Mouse (Mus musculus) C2C12 (cell line): ENCODE measurements around the gene Gorasp2. TPM values are rescaled to one million over a fixed set of nuclear protein-coding genes. Genes with fewer than 3 reads are reported as not detected.

Source experiments
- H3K27me3 ChIP-seq: one replicate; pipeline ENCODE4 v1.6.1; 2011; ENCODE audit not compliant: control insufficient read depth, insufficient read depth, insufficient read length
- H3K36me3 ChIP-seq: one replicate; pipeline ENCODE4 v1.6.1; 2011; ENCODE audit not compliant: control insufficient read depth, insufficient read depth
- H3K4me3 ChIP-seq: one replicate; pipeline ENCODE4 v1.5.1; 2011; ENCODE audit warnings: mild to moderate bottlenecking, control low read depth; ENCODE audit not compliant: poor library complexity, insufficient read depth, severe bottlenecking
- H3K79me2 ChIP-seq: one replicate; pipeline ENCODE4 v1.6.1; 2011; ENCODE audit not compliant: control insufficient read depth, insufficient read depth
- H3K79me3 ChIP-seq: one replicate; pipeline ENCODE4 v1.6.1; 2011; ENCODE audit warnings: low read depth, control low read depth
- H3ac ChIP-seq: one replicate; pipeline ENCODE3; 2011; ENCODE audit warnings: low read depth; ENCODE audit not compliant: control insufficient read depth, insufficient read length
- CEBPB ChIP-seq: IDR thresholded peaks from one replicate; pipeline ENCODE4 v1.6.1; 2011; ENCODE audit warnings: low read depth, mild to moderate bottlenecking, control low read depth, moderate library complexity
- CTCF ChIP-seq: IDR thresholded peaks from one replicate; pipeline ENCODE4 v1.5.1; 2011; ENCODE audit not compliant: control insufficient read depth, insufficient read depth, insufficient read length
- FOSL1 ChIP-seq: IDR thresholded peaks from one replicate; pipeline ENCODE4 v1.8.0; 2011; ENCODE audit warnings: mild to moderate bottlenecking, low read length; ENCODE audit not compliant: poor library complexity, insufficient read depth, severe bottlenecking
- MAX ChIP-seq: IDR thresholded peaks from one replicate; pipeline ENCODE4 v1.6.1; 2011; ENCODE audit warnings: mild to moderate bottlenecking, control low read depth
- MYOD1 ChIP-seq: IDR thresholded peaks from one replicate; pipeline ENCODE4 v1.6.1; 2011; ENCODE audit warnings: low read depth; ENCODE audit not compliant: control insufficient read depth, insufficient read length
- MYOG ChIP-seq: IDR thresholded peaks from one replicate; pipeline ENCODE4 v1.6.1; 2011; ENCODE audit not compliant: control insufficient read depth, insufficient read length; ENCODE audit errors: extremely low read depth
- USF1 ChIP-seq: IDR thresholded peaks from one replicate; pipeline ENCODE4 v1.6.1; 2011; ENCODE audit warnings: low read depth, mild to moderate bottlenecking, control low read depth, moderate library complexity
- polyA plus RNA-seq: library from polyadenylated mRNA; unstranded; fragments of >200 nt; fragmentation: generic; extraction: Trizol; gene quantifications from one replicate; pipeline ENCODE4 v1.2.1, GENCODE M21; 2012; ENCODE audit warnings: missing spikeins

The Gorasp2 gene
- polyA plus RNA-seq, 1 experiment = 114 TPM

GRCm38 (mm10) chr2:70632412-70632811 lies 29.0 kb upstream of the Gorasp2 start:
- H3K36me3 ChIP-seq = no peaks in the 10 kb centered on the region
- no peak overlapping the region for H3ac ChIP-seq
- TF ChIP-seq CEBPB (no peak), MYOG (no peak), CTCF (no peak), MYOD1 (no peak)
- no peaks in the 10 kb centered on the region for H3K79me2 ChIP-seq
- peaks cover 3% of the 10 kb centered on the region for H3K27me3 ChIP-seq
- H3K79me3 ChIP-seq = no peaks in the 10 kb centered on the region
- H3K4me3 ChIP-seq = no peak overlapping the region

- H3ac ChIP-seq = no peak overlapping the region
- TF ChIP-seq FOSL1 (no peak), MYOD1 (no peak), MAX (no peak), CEBPB (no peak), CTCF (no peak), USF1 (no peak), MYOG (no peak)
- H3K79me2 ChIP-seq = no peaks in the 10 kb centered on the region
- no peak overlapping the region for H3K4me3 ChIP-seq
- H3K27me3 ChIP-seq = peaks cover 3% of the 10 kb centered on the region
- H3K36me3 ChIP-seq = no peaks in the 10 kb centered on the region
- H3K79me3 ChIP-seq = no peaks in the 10 kb centered on the region
Measured at GRCm38 (mm10) chr2:70634028-70634690, 27.2 kb upstream of the Gorasp2 start.

GRCm38 (mm10) chr2:70640968-70641367 lies 20.4 kb upstream of the Gorasp2 start:
- H3K79me3 ChIP-seq = no peaks in the 10 kb centered on the region
- H3K4me3 ChIP-seq = no peak overlapping the region
- H3ac ChIP-seq = no peak overlapping the region
- H3K36me3 ChIP-seq = no peaks in the 10 kb centered on the region
- no peaks in the 10 kb centered on the region for H3K27me3 ChIP-seq
- H3K79me2 ChIP-seq = no peaks in the 10 kb centered on the region
- TF ChIP-seq CEBPB (no peak), CTCF (no peak), MYOG (no peak), FOSL1 (no peak), MYOD1 (no peak), USF1 (no peak), MAX (no peak)

- Histone ChIP-seq H3ac (no peak overlapping the region), H3K27me3 (no peaks in the 10 kb centered on the region), H3K4me3 (no peak overlapping the region), H3K79me2 (no peaks in the 10 kb centered on the region), H3K79me3 (no peaks in the 10 kb centered on the region), H3K36me3 (no peaks in the 10 kb centered on the region)
- TF ChIP-seq CEBPB = no peak
- TF ChIP-seq MYOD1 = no peak
- no peak for TF ChIP-seq FOSL1
- no peak for TF ChIP-seq CTCF
Measured at GRCm38 (mm10) chr2:70642971-70643565, 18.3 kb upstream of the Gorasp2 start.

GRCm38 (mm10) chr2:70645266-70645780 lies 16.1 kb upstream of the Gorasp2 start:
- TF ChIP-seq CEBPB (no peak), MYOD1 (no peak), FOSL1 (no peak), MAX (no peak), USF1 (no peak), CTCF (no peak), MYOG (no peak)

GRCm38 (mm10) chr2:70647681-70648080 lies 13.7 kb upstream of the Gorasp2 start:
- Histone ChIP-seq H3K36me3 (no peaks in the 10 kb centered on the region), H3K79me2 (no peaks in the 10 kb centered on the region), H3K4me3 (no peak overlapping the region), H3K27me3 (no peaks in the 10 kb centered on the region), H3K79me3 (no peaks in the 10 kb centered on the region), H3ac (no peak overlapping the region)
- TF ChIP-seq CTCF (no peak), MAX (no peak), CEBPB (no peak), USF1 (no peak), MYOD1 (no peak), FOSL1 (no peak), MYOG (no peak)

More at GRCm38 (mm10) chr2:70645266-70645780, 16.1 kb upstream of the Gorasp2 start:
- no peak overlapping the region for H3K4me3 ChIP-seq
- H3K36me3 ChIP-seq = no peaks in the 10 kb centered on the region
- H3ac ChIP-seq = no peak overlapping the region
- H3K79me3 ChIP-seq = no peaks in the 10 kb centered on the region
- H3K27me3 ChIP-seq = no peaks in the 10 kb centered on the region
- no peaks in the 10 kb centered on the region for H3K79me2 ChIP-seq
